Mouse (Mus musculus): ENCODE data around the gene Tma7.
A peak's percentile ranks its signal among the peaks of the same experiment; 100 is the strongest.

Gene Tma7

DNA sequence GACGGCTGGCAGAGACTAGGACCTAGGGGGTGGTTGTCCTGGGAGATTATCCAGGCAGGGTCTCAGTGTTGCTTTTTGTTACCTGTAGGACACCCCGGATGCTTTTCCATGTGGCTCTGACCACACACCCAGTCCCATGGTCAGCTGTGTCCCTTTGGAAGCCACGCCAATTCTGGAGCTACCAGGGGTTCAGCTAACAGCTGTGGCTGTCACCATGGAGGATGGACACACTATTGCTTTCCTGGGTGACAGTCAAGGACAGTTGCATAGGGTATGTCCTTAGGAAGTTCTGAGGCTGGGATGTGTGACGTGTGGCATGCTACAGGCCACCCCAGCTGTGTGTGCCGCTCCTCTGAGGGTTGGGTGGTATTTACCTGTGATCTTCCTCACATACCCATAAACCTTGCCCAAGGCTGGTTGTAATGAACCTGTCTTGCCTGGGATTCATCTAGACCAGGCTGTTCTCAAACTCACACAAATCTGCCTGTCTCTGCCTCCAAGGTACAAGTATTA, 19.6 kb upstream of the Tma7 start:
- no peak for DNase-seq

DNA sequence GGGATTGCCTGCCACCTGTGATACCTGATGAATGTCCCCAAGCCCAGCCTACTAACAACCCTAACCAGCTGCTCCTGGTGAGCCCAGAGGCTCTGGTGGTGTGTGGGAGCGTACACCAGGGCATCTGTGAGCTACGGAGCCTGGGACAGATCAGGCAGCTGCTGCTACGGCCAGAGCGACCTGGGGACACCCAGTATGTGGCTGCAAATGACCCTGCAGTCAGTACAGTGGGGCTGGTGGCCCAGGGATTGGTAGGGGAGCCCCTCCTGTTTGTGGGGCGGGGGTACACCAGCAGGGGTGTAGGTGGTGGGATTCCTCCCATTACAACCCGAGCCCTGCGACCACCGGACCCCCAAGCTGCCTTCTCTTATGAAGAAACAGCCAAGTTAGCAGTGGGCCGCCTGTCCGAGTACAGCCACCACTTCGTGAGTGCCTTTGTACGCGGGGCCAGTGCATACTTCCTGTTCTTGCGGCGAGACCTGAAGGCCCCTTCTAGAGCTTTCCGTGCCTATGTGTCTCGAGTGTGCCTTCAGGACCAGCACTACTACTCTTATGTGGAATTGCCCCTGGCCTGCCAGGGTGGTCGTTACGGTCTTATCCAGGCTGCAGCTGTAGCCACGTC, 18.0 kb upstream of the Tma7 start:
- DNase-seq = no peak

DNA sequence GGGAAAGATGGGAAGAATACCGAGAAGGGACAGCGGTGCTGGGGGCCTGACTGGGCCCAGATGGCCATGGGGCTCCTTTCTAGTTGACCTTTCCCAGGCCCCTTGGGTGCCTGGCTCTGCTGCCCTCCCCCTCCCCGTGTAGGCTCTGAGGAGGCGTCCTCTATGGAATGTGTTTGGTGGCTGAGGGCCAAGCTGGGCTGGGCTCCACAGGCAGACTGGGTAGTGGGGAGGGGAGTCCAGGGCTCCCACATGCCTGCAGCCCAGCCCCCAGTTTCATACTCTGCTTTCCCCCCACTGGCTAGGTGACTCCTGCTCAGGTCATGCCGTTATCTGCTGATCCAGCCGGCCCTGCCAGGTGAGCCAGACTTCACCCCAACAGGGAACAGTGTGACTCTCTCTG, 16.6 kb upstream of the Tma7 start:
- no peak for DNase-seq

DNA sequence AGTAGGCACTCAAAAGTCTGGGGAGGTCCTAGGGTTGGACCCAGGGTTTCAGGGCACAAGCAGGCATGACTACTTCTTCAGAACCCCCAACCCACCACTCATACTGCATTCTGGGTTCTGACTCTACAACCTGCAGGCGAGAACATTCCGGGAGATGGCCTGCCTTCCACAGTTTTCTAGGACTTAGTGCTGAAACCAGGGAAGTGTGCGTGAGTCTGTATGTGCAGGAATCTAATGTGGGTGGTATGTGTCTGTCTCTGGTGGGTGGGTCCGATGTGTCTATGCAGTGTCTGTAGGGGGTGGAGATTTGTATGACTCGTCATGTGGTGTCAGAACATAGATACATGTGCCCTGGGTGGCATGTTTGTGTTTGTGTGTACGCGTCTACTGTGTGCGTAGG, 16.0 kb upstream of the Tma7 start:
- no peak for DNase-seq

DNA sequence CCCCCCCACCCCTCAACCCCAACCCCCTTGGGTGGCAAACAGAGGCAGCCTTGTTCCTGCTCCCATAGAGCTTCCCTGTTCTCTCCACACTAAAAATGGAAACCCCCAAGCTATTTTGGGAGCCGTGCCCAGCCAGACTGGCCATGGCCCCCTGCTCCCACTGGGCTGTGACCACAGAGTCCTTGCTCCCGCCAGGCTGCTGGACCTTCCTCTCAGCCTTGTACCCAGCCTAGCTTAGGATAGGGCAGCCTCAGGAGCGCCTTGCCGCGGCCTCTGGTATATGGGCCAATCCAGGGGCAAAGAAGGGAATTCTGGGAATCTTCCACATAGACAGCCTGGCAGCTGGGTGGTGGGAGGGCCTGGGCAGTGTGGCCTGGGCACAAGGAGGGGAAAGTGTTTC, 15.4 kb upstream of the Tma7 start:
- no peak for DNase-seq

DNA sequence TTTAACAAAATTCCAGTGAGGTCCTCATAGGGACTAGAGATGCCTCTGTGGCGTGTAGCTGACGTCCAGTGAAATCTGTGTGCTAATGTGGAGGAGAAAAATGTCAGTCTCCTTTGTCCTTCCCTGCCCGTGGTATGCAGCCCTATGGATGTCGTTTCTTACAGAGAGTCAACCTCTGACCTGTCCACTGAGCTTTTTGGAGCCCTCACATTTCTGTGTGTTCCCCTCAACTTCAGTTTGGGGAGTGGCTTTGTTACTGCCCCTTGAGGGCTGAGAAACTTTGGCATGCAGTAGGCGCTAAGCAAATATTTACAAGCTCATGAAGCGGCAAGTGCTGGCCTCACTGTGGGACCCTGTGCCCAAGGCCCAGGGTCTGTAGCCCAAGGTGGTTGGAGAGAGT, 14.9 kb upstream of the Tma7 start:
- no peak for DNase-seq

DNA sequence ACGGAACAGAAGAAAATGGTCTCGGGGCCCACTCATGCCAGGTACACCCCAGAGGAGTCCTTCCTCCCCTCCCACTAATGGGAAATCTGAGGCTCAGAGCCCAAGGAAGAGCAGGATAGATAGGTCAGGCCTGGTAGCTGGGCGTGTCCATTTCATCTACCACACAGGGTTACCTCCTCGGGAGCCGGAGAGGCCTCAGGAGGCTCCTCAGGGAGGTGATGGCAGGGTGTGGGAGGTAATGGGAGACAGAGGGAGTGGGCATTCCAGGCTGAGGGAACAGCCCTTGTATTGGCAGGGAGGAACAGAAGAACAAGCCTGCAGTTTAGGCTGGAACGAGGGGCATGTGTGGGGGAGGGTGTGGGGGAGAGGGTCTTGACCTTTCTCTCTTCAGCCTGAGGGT, 14.5 kb upstream of the Tma7 start:
- no peak for DNase-seq

DNA sequence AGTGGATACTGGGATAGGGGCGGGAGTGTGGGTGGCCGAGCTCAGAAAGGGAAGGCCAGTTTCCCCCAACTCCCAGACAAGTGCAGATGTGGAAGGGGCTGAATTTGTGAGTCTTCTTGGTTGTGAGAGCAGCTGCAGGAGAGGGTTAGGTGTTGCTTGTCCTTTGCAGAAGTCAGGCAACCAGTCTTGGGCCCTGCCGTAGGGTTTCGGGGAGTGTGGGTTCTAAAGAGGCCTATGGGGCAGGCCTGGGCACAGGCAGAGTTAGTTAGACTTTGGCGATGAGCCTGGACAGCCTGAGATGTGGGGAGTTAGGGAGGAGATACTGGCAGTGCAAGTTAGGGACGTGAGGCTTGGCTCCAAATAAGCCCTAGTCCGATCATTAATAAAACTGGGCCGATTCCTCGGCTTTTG, 13.9 kb upstream of the Tma7 start:
- no peak for DNase-seq

DNA sequence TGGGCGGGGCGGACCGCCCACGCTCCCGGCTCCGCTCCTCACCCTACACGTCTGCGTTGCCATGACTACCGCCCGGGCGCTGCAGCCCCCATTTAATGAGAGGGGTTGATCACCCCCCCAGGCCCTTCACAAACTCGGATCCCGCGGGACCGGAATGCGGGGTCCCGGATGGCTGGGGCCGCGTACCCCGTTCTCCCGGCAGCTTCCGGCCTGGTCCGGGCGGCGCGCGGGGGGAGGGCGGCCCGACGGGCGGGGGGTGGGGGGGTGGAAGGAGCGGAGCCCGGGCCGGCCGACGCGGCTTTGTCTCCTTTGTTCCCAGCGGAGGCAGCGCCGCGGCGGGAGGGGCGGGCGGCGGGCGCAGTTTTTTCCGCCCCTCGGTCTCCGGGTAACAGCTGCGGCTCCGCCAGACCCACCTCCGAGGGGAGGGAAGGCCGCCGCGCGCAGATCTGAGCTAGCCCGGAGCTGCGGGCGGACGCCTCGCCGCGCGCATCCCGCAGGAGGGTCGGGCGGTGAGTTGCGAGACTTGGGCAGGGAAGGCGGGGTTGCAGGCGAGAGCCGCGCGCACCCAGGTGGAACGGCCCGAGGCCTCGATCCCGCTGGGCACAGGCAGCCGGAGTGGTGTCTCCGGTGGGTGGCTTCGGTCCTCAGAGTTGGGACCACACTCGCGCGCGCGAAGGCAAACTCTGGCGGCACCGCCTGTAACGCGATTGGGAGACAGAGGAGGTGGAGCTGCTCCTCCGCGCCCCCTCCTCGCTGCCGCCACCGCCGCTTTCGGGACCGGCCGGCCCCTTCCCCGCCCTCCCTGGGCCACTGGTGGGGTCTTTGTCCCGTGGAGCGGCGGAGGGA, 13.0 kb upstream of the Tma7 start, which contains the start of gene Plxnb1:
Gene Plxnb1 (plus strand): TSS at position 253 of the 846 bp plus-strand sequence.
- DNase-seq = peak; percentile 48

DNA sequence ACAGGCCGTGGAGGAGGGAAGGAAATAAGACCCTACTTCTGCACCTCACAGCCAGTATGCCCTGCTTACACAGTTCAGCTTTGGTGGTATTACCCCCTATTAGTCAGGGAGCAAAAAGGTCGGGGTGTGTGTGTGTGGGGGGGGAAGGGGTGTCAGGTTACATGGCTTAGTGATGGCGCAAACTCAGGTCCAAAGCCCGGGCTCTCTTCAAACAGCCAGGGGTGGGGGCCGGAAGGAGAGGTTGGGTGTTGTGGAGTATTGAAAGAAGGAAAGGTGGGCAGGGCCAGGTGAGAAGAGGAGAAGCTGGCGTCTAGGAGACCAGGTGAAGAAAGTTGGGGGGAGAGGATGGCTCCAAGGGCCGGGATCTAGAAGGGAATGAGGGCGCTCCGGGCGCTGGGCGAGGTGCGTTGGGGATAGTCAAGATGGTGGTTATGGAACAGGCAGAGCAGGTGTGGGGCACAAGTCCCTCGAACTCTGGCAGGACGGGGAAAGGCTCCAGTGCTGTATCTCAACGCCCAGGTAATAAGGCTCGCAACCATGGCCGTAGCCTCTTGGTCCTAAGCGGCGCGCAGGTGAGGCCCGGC, 12.3 kb upstream of the Tma7 start:
- no peak for DNase-seq

DNA sequence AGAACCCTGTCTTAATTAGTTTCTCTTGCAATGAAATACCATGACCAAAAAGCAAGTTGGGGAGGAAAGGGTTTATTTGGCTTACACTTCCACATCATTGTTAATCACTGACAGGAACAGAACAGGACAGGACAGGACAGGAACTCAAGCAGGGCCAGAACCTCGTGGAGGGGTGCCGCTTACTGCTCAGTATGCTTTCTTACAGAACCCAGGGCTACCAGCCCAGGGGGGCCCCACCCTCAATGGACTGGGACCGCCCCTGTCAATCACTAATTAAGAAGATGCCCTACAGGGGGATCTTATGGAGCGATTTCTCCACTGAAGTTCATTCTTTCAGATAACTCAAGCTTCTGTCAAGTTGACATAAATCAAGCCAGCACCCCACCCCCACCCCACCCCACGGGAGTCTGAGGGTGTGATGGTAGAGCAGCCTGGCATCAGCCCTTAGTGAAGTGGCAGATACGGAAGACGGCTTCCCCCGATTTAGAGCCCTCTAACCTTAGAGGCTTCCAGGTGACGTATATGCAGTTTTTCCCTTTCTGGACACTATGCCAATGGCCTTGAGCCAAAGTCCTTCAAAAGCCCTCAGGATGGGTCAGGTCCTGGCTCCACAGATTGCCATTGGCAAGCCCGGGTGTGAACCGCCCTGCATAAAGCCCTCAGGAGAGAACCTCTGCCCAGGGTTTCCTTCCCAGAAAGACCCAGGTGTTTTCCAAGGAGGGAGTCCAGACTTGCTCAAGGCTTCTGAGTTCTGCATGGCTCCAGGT, 11.6 kb upstream of the Tma7 start:
- DNase-seq = no peak

DNA sequence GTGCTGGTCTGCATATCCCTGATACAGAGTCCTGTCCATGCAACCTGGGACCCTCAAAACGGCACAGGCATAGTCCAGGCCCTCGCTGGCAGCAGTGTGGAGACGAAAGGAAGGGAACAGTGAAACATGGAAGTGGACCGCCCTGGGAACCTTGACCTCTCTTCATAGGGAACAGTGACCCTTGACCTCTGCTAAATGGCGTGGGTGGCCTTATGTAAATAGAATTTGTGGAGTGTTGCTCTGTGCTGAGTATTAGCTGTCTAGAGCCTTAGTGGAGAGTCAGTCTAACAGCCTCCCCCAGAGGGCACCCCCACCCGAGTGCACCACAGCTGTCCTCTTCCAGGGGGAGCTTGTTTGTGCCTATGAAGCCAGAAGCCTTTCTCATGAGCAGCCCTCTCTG, 10.4 kb upstream of the Tma7 start:
- DNase-seq = no peak

DNA sequence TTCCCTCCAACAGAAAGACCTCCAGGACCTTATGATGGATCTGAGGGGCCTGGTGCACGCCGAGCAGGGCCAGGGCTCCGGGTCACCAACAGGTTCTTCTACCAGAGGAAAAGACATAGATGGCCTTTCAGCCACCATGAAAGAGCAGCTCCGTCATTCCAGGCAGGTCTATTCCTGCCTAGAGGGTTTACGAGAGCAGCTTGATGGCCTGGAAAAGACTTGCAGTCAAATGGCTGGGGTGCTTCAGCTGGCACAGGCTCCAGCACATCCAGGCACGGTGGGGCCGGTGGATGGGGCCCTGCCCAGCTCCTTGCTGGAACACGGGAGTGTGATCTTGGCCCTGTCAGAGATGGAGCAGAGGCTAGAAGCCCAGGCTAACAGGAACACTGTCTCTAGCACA, 9.4 kb upstream of the Tma7 start:
- no peak for DNase-seq

DNA sequence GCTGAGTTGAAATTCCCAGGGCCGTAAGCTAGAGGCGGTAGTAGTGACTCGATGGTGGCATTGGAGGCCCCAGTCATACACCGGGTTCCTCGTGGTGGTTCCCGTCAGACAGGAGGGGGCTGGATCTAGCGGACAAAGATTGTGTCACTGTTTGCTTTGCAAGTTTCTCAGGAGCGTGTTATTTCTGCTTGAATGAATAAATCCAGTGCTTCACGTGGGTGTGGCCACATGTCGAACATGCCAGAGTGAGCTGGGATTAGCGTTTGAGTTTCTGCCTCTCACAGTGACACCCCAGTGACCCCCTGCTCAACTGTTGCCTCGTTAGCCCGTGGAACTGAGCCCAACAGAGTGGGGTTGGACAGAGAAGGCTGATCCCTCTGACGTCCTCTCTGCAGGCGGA, 8.1 kb upstream of the Tma7 start:
- DNase-seq = no peak

DNA sequence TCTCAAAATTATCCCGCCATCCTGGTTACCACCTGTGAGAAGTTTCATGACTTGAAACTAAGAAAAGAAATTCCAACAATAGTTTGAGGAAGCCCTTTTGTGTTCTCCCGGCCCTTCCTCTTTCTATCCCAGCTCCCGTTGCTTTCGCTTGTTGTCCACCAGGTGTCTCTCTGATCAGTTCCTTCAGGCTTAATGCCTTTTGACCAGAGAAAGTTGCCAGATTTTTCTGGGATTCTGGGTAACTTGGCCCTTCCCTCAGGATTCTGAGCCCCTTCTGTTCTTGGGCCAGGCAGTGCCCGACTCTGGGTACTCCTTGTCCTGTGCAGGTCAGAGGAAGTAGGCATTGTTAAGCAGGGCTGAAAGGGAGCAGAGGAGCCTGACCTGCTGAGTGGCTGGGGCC, 5.6 kb upstream of the Tma7 start:
- peak; percentile 48 for DNase-seq

DNA sequence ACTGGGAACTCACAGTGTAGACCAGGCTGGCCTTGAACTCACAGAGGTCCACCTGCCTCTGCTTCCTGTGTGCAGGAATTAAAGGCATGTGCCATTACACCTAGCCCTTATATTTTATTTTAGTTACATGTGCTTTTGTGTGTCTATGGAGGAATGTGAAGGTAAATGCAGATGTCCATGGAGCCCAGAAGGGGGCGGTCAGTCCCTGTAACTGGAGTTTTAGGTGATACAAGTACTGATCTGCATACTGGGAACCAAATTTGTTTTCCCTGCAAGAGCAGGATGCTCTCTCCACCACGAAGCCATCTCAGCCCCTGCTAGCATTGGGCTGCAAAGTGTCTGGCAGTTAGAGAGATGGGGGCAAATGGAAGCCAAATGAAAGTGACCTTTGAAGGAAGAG, 2.5 kb upstream of the Tma7 start:
- DNase-seq = no peak

DNA sequence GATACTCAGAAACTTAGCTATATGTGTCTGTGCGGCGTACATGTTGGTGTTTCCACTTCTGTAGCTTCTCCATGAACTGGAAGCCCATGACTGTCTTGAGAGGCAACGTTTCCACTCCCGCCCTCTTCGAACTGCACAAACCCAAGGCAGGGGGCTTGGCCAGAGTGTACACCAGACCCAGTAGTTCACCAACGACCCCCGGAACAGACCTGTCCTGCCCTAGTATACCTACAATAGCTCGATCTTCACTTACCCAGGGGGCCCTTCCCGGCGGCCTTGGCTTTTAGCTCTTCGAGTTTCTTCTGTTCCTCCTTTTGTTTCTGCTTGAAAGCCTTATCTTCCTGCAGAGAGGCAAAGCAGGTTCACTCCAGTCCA, 651 bp downstream of the Tma7 start:
- DNase-seq = no peak

DNA sequence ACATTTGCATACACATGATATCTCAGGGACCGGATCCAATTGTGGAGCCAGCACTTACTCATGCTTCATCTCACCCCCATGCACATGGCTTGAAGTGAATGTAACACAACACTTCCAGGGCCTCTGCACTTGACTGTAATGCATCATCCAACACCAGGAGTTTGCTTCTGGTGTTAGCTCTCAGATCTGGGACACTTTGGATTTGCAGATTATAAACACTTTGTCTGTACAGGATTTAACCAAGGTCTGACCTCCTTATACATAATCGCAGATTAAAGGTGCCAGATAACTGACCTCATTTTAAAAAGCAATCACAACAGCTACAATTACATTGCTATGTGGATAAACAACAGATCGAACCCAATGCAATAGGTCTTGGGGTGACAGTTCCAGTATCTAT, 1.9 kb downstream of the Tma7 start:
- no peak for DNase-seq

DNA sequence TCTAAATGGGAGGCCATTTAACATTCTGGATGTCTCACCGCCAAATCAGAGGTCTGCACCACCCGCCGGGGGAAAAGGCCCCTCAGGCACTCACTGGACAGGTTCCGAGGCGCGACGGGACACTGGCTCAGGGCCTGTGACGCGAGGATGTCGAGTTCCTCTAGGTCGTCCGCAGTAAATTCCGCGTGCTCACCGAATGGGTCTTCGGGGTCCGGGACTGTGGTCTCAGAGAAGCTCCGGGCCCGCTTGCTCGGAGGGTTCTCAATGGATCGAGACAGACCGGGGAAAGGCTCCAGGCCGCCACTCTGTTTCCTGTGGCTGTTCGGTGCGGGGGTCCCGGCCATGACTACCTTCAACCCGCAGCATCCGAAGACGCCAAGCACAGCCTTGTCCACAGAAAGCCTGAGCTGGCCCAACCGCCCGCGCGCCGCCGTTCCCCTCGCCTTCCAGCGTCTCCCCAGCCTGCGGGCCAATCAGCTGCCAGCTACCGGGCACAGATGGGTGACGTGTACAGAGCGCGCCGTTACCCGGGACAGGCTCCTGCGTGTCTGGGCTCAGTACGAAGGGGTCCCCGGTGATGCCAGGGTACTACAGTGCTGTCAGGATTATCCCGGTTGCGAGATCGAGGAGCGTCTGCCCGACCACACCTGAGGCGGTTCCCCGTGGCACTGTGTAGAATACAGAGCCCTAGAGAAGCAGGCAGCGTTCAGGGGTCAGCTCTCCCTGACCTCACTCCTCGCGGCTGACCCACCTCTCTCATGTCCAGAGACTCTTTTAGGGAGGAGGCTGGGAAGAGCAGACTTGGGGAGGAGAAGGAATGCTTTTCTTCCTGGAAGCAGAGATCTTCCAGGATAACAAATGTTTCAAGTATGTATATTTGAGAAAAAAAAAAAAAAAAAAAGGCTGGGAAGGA, 8.5 kb downstream of the Tma7 start, which contains the start of gene Atrip:
Gene Atrip (minus strand): TSS at position 464 of the 913 bp plus-strand sequence.
- DNase-seq = peak; percentile 91

DNA sequence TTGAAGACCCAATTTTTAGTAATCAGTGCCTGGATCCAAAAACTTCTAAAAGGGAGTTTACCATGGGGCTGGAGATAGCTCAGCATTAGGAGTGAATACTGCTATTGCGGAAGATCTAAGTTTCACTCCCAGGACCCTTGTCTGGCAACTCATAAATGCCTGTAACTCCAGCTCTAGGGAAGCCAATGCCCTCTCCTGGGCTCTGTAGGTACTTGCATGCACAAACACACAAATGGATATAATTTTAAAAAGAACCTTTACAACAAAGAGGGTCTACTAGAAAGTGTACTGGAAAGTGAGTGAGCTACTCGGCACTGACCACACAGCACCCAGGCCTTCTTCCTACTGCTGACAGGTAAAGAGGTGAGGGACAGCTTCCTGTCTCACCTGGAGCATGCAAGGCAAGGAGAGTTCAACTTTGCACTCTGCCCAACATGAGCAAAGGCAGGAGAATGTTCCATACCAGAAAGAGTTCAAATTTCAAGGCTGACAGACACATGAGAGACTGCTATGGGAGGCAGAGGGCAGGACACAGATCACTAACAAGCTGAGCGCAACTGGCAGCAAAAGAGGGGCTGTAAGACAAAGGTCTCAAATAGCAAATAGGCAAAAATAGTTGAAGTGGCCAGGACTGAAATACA, 14.2 kb downstream of the Tma7 start:
- DNase-seq = no peak

DNA sequence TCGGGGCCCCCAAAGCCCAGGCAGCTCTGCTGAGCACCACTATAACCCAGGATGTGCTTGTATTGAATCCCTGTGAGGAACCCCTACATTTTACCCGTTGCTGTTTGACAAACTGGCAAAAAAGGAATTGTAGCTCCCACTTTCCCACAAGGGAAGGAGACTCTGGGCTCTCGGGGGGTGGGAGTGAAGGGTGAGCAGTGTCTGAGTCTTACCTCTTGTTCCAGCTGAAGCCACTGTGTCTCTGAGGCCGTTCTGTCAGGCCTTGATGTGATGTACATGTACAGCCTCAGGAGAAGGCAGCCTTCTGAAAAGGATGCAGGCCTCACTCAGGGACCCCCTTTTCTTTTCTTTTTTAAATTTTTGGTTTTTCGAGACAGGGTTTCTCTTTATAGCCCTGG, 21.5 kb downstream of the Tma7 start:
- DNase-seq = no peak

All from cerebellum, adult 9-10 months (tissue).